ENCODE assay signal across 8 mouse cellular contexts in genomic region chr4:120268214-120269061, GRCm38 (mm10). TPM values are rescaled to one million over a fixed set of nuclear protein-coding genes. Genes with fewer than 3 reads are reported as not detected.
A peak's percentile ranks its signal among the peaks of the same experiment; 100 is the strongest.
DNase-seq lines count a peak whose midpoint lies in the region; ATAC-seq lines count a peak whose summit lies in the region.

No protein-coding gene starts in this region.

- peaks cover 88% of the 10 kb centered on the region for H3K27me3 ChIP-seq in hindbrain, embryonic 12.5 days
- peaks cover 92% of the 10 kb centered on the region for H3K27me3 ChIP-seq in midbrain, embryonic 13.5 days

- H3K4me1 ChIP-seq in hindbrain, embryonic 12.5 days, result peaks cover 53% of the 10 kb centered on the region
- H3K4me1 ChIP-seq in midbrain, embryonic 13.5 days (replicated peaks), result peaks cover 66% of the 10 kb centered on the region

- H3K4me3 ChIP-seq in hindbrain, embryonic 12.5 days, result peak overlapping the region; percentile 39
- H3K4me3 ChIP-seq in midbrain, embryonic 13.5 days (replicated peaks), result peak overlapping the region; percentile 33

- peak overlapping the region; percentile 30; the same call in 1 of the 2 replicates for H3K27ac ChIP-seq in hindbrain, embryonic 12.5 days
- H3K27ac ChIP-seq in midbrain, embryonic 13.5 days, result 0 out of 2 replicates have a peak overlapping the region, but pooled peaks have one; percentile 25

- peak overlapping the region; percentile 59 for H3K9ac ChIP-seq in hindbrain, embryonic 12.5 days
- H3K9ac ChIP-seq in midbrain, embryonic 13.5 days (replicated peaks), result peak overlapping the region; percentile 56

- DNase-seq in kidney, adult 18-20 months, result peak; percentile 26
- DNase-seq in kidney, postnatal 25 days, result no peak
- DNase-seq in embryo, embryonic 10.5 days (ENCODE audit: low spot score), result peak; percentile 28
- DNase-seq in urinary bladder, postnatal 36 days (ENCODE audit: low spot score in 2 of 2), result no peak
- no peak for DNase-seq in urinary bladder, postnatal 10 days (ENCODE audit: low spot score)
- no peak for DNase-seq in thymus, postnatal 10 days (ENCODE audit: low spot score in 2 of 2)

- 2% methylated on average over 48 of the region's 112 CpGs for WGBS in hindbrain, embryonic 12.5 days
- 3% methylated on average over 62 of the region's 112 CpGs for WGBS in midbrain, embryonic 13.5 days

- peak; percentile 9; the same call in 1 of the 2 replicates for ATAC-seq in hindbrain, embryonic 12.5 days (ENCODE audit: low FRiP score)
- ATAC-seq in midbrain, embryonic 13.5 days, result peak; percentile 19

- no peaks in the 10 kb centered on the region for H3K9me3 ChIP-seq in hindbrain, embryonic 12.5 days (replicated peaks)
- no peaks in the 10 kb centered on the region for H3K9me3 ChIP-seq in midbrain, embryonic 13.5 days

- peak overlapping the region; percentile 62 for H3K4me2 ChIP-seq in hindbrain, embryonic 12.5 days (replicated peaks)
- peak overlapping the region; percentile 55 for H3K4me2 ChIP-seq in midbrain, embryonic 13.5 days (replicated peaks)

- no peaks in the 10 kb centered on the region for H3K36me3 ChIP-seq in hindbrain, embryonic 12.5 days
- no peaks in the 10 kb centered on the region for H3K36me3 ChIP-seq in midbrain, embryonic 13.5 days

RNA-seq across cellular contexts. Expression of gene Foxo6, which starts 18.7 kb away (rescaled TPM):
- polyA plus RNA-seq in hindbrain, embryonic 12.5 days (2016; fragmentation: Nextera tagmentation; extraction: Ambion mirVana), result 0.48 and 0.90 TPM in 2 replicates
- 0.69 and 0.77 TPM in 2 replicates for polyA plus RNA-seq in midbrain, embryonic 13.5 days (2015; fragmentation: Nextera tagmentation; extraction: Ambion mirVana)

Comparison
In these comparisons a context has a peak if more than half of its experiments do, and no peak if none do; other contexts are left out.
1. DNase-seq: peak in kidney, adult 18-20 months (single experiment) and embryo, embryonic 10.5 days (single experiment); none in kidney, postnatal 25 days (0 of 2), urinary bladder, postnatal 36 days (0 of 2), urinary bladder, postnatal 10 days (single experiment) and thymus, postnatal 10 days (0 of 2).